In the genomic region with DNA sequence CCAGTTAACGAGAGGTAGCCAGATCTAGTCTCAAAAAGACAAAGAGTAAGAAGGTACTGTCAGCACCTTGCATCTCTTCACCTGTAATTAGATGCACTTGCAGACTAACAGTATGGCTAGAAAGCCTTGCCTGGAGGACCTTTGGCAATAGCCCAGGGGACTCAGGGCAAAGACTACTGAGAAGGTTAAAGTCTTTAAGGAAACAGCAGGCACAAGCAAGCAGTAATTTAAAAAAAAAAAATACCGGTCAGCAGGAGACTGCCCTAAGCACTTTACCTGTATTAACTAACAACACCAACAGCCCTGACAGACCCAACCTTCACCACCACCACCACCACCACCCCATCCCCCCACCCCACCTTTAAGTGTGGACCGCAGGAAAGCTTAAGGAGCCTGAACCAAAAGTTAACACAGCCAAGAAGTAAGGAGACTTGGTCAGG, we compare ENCODE assay signal across 10 mouse cellular contexts. TPM values are rescaled to one million over a fixed set of nuclear protein-coding genes. Genes with fewer than 3 reads are reported as not detected.
DNase-seq lines count a peak whose midpoint lies in the region; ATAC-seq and TF ChIP-seq lines count a peak whose summit lies in the region.
"Not testable (repeated sequence)": the region's sequence is repeated elsewhere in the genome, so short reads cannot be mapped to it uniquely, and the experiment has no call there.
"Had no signal": no experiment of that assay in that cellular context is flagged by ENCODE, and none has a peak within 500 bp of the region (broad histone marks: within the 10 kb centered on the region; RNA-seq: fewer than 3 reads in every experiment).

Gm5475 (plus strand) TSS at position 390 of the 440 bp plus-strand sequence.

- not testable (repeated sequence) for ATAC-seq in heart, embryonic 13.5 days (ENCODE audit: extremely low read depth, insufficient number of reproducible peaks, low FRiP score, low TSS enrichment); intestine, embryonic 15.5 days; liver, embryonic 14.5 days (ENCODE audit: insufficient read depth); midbrain, embryonic 13.5 days; stomach, embryonic 14.5 days (ENCODE audit: insufficient number of reproducible peaks, insufficient read depth, low FRiP score, low read depth)

- TF ChIP-seq POLR2A in MEL (IDR thresholded peaks at IDR 0.05; ENCODE audit: control insufficient read depth in 1 of 2, insufficient read depth in 1 of 2, low read depth in 1 of 2, low read length in 2 of 2, poor library complexity in 1 of 2): not testable (repeated sequence)

- not testable (repeated sequence) for TF ChIP-seq CTCF in MEL (IDR thresholded peaks at IDR 0.05 in 2 of 3, conservative IDR thresholded peaks at IDR 0.05 in 1 of 3; ENCODE audit: control insufficient read depth in 1 of 3, insufficient read depth in 1 of 3, low read depth in 2 of 3, low read length in 3 of 3, poor library complexity in 1 of 3, severe bottlenecking in 1 of 3); liver, embryonic 14.5 days (IDR thresholded peaks at IDR 0.05; ENCODE audit: low read depth)

- not testable (repeated sequence) for H3K9me3 ChIP-seq in MEL (replicated peaks; ENCODE audit: insufficient read depth, low read length); erythroblast, embryonic 14.5 days (ENCODE audit: control insufficient read depth, low read length); heart, embryonic 13.5 days; intestine, embryonic 15.5 days; liver, embryonic 14.5 days (ENCODE audit: control insufficient read depth, low read length); midbrain, embryonic 13.5 days; stomach, embryonic 14.5 days (ENCODE audit: control insufficient read depth, low read depth, low read length)

- peak within 1 kb of the TSS; percentile 85 to 98 for H3K4me3 ChIP-seq in MEL (ENCODE audit: control insufficient read depth in 1 of 2, insufficient read depth in 1 of 2, low read depth in 2 of 2, low read length in 2 of 2)
- peak within 1 kb of the TSS; percentile 93 for H3K4me3 ChIP-seq in erythroblast, embryonic 14.5 days (replicated peaks)
- peak within 1 kb of the TSS; percentile 96 for H3K4me3 ChIP-seq in heart, embryonic 13.5 days
- peak within 1 kb of the TSS; percentile 84 for H3K4me3 ChIP-seq in intestine, embryonic 15.5 days (replicated peaks)
- H3K4me3 ChIP-seq in liver, embryonic 14.5 days (ENCODE audit: insufficient read depth in 1 of 2, low read depth in 2 of 2, low read length in 2 of 2): peak within 1 kb of the TSS; percentile 72 to 100
- peak within 1 kb of the TSS; percentile 96 for H3K4me3 ChIP-seq in midbrain, embryonic 13.5 days (replicated peaks)
- peak within 1 kb of the TSS; percentile 63 for H3K4me3 ChIP-seq in stomach, embryonic 14.5 days (ENCODE audit: low read depth, low read length)

- H3K9ac ChIP-seq in MEL (ENCODE audit: control insufficient read depth, low read depth, low read length, poor library complexity, severe bottlenecking): peak within 1 kb of the TSS; percentile 96
- H3K9ac ChIP-seq in heart, embryonic 13.5 days: peak within 1 kb of the TSS; percentile 97
- peak within 1 kb of the TSS; percentile 85 for H3K9ac ChIP-seq in intestine, embryonic 15.5 days
- H3K9ac ChIP-seq in liver, embryonic 14.5 days (replicated peaks): peak within 1 kb of the TSS; percentile 99
- H3K9ac ChIP-seq in midbrain, embryonic 13.5 days (replicated peaks): peak within 1 kb of the TSS; percentile 94
- H3K9ac ChIP-seq in stomach, embryonic 14.5 days (replicated peaks; ENCODE audit: low read depth, low read length): peak within 1 kb of the TSS; percentile 66

- H3K36me3 ChIP-seq in MEL (ENCODE audit: control insufficient read depth in 1 of 2, insufficient read depth in 2 of 2, low read length in 2 of 2): peaks cover 8 to 36% of the 10 kb centered on the region in 2 experiments; a peak in 3 of 4 replicates
- H3K36me3 ChIP-seq in erythroblast, embryonic 14.5 days (ENCODE audit: control insufficient read depth): peaks cover 42% of the 10 kb centered on the region
- not testable (repeated sequence) for H3K36me3 ChIP-seq in heart, embryonic 13.5 days; intestine, embryonic 15.5 days; midbrain, embryonic 13.5 days; stomach, embryonic 14.5 days (ENCODE audit: control insufficient read depth, insufficient read depth, low read length)
- peaks cover 12% of the 10 kb centered on the region for H3K36me3 ChIP-seq in liver, embryonic 14.5 days (replicated peaks; ENCODE audit: control insufficient read depth, insufficient read depth, low read depth)

- not testable (repeated sequence) for H3K27me3 ChIP-seq in MEL (ENCODE audit: control insufficient read depth in 1 of 2, insufficient read depth in 2 of 2, low read length in 2 of 2); intestine, embryonic 15.5 days (replicated peaks); stomach, embryonic 14.5 days (ENCODE audit: control insufficient read depth, insufficient read depth, low read length)
- peaks cover 36% of the 10 kb centered on the region for H3K27me3 ChIP-seq in erythroblast, embryonic 14.5 days (ENCODE audit: control insufficient read depth)
- H3K27me3 ChIP-seq in heart, embryonic 13.5 days (replicated peaks): peaks cover 25% of the 10 kb centered on the region
- H3K27me3 ChIP-seq in liver, embryonic 14.5 days (ENCODE audit: control insufficient read depth, insufficient read depth, low read length): peaks cover 12% of the 10 kb centered on the region
- H3K27me3 ChIP-seq in midbrain, embryonic 13.5 days: peaks cover 30% of the 10 kb centered on the region

- H3K4me1 ChIP-seq in MEL (ENCODE audit: control insufficient read depth in 1 of 2, insufficient read depth in 2 of 2, low read length in 2 of 2): peaks cover 33 to 40% of the 10 kb centered on the region in 2 experiments
- peaks cover 68% of the 10 kb centered on the region for H3K4me1 ChIP-seq in erythroblast, embryonic 14.5 days (ENCODE audit: control insufficient read depth)
- H3K4me1 ChIP-seq in heart, embryonic 13.5 days: peaks cover 58% of the 10 kb centered on the region
- peaks cover 27% of the 10 kb centered on the region for H3K4me1 ChIP-seq in intestine, embryonic 15.5 days (replicated peaks)
- H3K4me1 ChIP-seq in liver, embryonic 14.5 days (replicated peaks; ENCODE audit: control insufficient read depth in 2 of 2, insufficient read depth in 2 of 2, low read length in 1 of 2): peaks cover 45 to 50% of the 10 kb centered on the region in 2 experiments
- peaks cover 48% of the 10 kb centered on the region for H3K4me1 ChIP-seq in midbrain, embryonic 13.5 days (replicated peaks)
- peaks cover 15% of the 10 kb centered on the region; the same call in 1 of the 2 replicates for H3K4me1 ChIP-seq in stomach, embryonic 14.5 days (ENCODE audit: control insufficient read depth, insufficient read depth, low read length)

- 16% methylated on average over 3 of the region's 3 CpGs for WGBS in heart, embryonic 13.5 days
- WGBS in intestine, embryonic 15.5 days: 31% methylated on average over 3 of the region's 3 CpGs
- WGBS in liver, embryonic 14.5 days (ENCODE audit: insufficient replicate concordance): 6% methylated on average over 3 of the region's 3 CpGs
- WGBS in midbrain, embryonic 13.5 days: 29% methylated on average over 3 of the region's 3 CpGs
- 36% methylated on average over 3 of the region's 3 CpGs for WGBS in stomach, embryonic 14.5 days

- not testable (repeated sequence) for TF ChIP-seq EP300 in MEL (IDR thresholded peaks at IDR 0.05; ENCODE audit: low read depth in 1 of 2, low read length in 2 of 2); liver, embryonic 14.5 days (IDR thresholded peaks at IDR 0.05; ENCODE audit: low read depth)

- peaks cover 54% of the 10 kb centered on the region for H3K79me2 ChIP-seq in MEL (ENCODE audit: control insufficient read depth, insufficient read depth, low read length, poor library complexity)

- TF ChIP-seq RAD21 in MEL (IDR thresholded peaks at IDR 0.05; ENCODE audit: low read depth, low read length): not testable (repeated sequence)

- peak within 1 kb of the TSS; percentile 100 for H3K4me2 ChIP-seq in heart, embryonic 13.5 days
- peak within 1 kb of the TSS; percentile 97 for H3K4me2 ChIP-seq in intestine, embryonic 15.5 days (replicated peaks)
- H3K4me2 ChIP-seq in liver, embryonic 14.5 days (ENCODE audit: low read depth): peak within 1 kb of the TSS; percentile 100
- peak within 1 kb of the TSS; percentile 68 for H3K4me2 ChIP-seq in midbrain, embryonic 13.5 days (replicated peaks)
- H3K4me2 ChIP-seq in stomach, embryonic 14.5 days (replicated peaks; ENCODE audit: low read depth, low read length): peak within 1 kb of the TSS; percentile 96

- peak within 1 kb of the TSS; percentile 94 for H3K27ac ChIP-seq in MEL (ENCODE audit: control insufficient read depth, low read depth, low read length)
- peak within 1 kb of the TSS; percentile 60; the same call in 1 of the 2 replicates for H3K27ac ChIP-seq in heart, embryonic 13.5 days (replicated peaks)
- H3K27ac ChIP-seq in intestine, embryonic 15.5 days: peak within 1 kb of the TSS; percentile 37
- H3K27ac ChIP-seq in liver, embryonic 14.5 days: peak within 1 kb of the TSS; percentile 97
- H3K27ac ChIP-seq in midbrain, embryonic 13.5 days: peak within 1 kb of the TSS; percentile 41
- H3K27ac ChIP-seq in stomach, embryonic 14.5 days (ENCODE audit: low read length): not testable (repeated sequence)

- not testable (repeated sequence) for DNase-seq in MEL (ENCODE audit: low read depth, low spot score); liver, embryonic 14.5 days (ENCODE audit: low read depth in 3 of 3, low spot score in 3 of 3)
- peak; percentile 85 to 89 for DNase-seq in kidney, postnatal 25 days

TF ChIP-seq in MEL, 35 proteins besides CTCF, POLR2A, EP300 and RAD21:
- TF ChIP-seq HCFC1 (IDR thresholded peaks at IDR 0.05; ENCODE audit: low read depth, low read length): 0 out of 2 replicates have a peak, but pooled peaks have one; percentile 30
TF ChIP-seq in MEL: peak in this region for 1; not testable (repeated sequence) for 34.

RNA-seq across cellular contexts. Expression of gene Gm5475, which starts in this region (rescaled TPM):
- total RNA-seq in MEL (2012; rRNA removed): 0.15 TPM in 1 of 2 replicates, not detected in the other
- polyA plus RNA-seq in MEL (2012; ENCODE audit: insufficient read depth in 1 of 2, insufficient read length in 2 of 2, low read depth in 1 of 2, low replicate concordance in 2 of 2, missing spikeins in 1 of 2): under 1 TPM in 1 of 2 experiments, not detected in 1; 0.14 TPM
- not detected in 2 replicates for polyA plus RNA-seq in erythroblast, embryonic 14.5 days (2012)
- 0.05 TPM in 1 of 2 replicates, not detected in the other for polyA plus RNA-seq in heart, embryonic 13.5 days (2015; fragmentation: Nextera tagmentation; extraction: Ambion mirVana)
- 0.13 and 0.19 TPM in 2 replicates for polyA plus RNA-seq in intestine, embryonic 15.5 days (2015; fragmentation: Nextera tagmentation; extraction: Ambion mirVana)
- polyA plus RNA-seq in liver, embryonic 14.5 days (2012; rRNA removed): 0.01 TPM in 1 of 2 replicates, not detected in the other
- polyA plus RNA-seq in liver, embryonic 14.5 days (2014; fragmentation: Nextera tagmentation; extraction: Ambion mirVana): 0.05 TPM in 1 of 2 replicates, not detected in the other
- polyA plus RNA-seq in midbrain, embryonic 13.5 days (2015; fragmentation: Nextera tagmentation; extraction: Ambion mirVana): 0.08 and 0.11 TPM in 2 replicates
- polyA plus RNA-seq in stomach, embryonic 14.5 days (2014; fragmentation: Nextera tagmentation; extraction: Ambion mirVana): not detected in 2 replicates
- total RNA-seq: gastrocnemius, postnatal 36 days; neutrophil, adult 5-6 weeks had no signal
